Mouse (Mus musculus) lung, adult 2 months (tissue): Measurements from ENCODE around the gene Gpr68. TPM values are rescaled to one million over a fixed set of nuclear protein-coding genes. Genes with fewer than 3 reads are reported as not detected.
A peak's percentile ranks its signal among the peaks of the same experiment; 100 is the strongest.

ENCODE experiments used
- DNase-seq: peaks from one replicate; pipeline ENCODE4 v3.0.0; 2022
- H3K4me1 ChIP-seq: fragments of 200-500 bp; 2 replicates; pipeline ENCODE4 v1.6.1; 2011; ENCODE audit warnings: low read length; ENCODE audit not compliant: control insufficient read depth, insufficient read depth
- H3K4me3 ChIP-seq: fragments of 200-500 bp; replicated peaks from 2 replicates; pipeline ENCODE3; 2011; ENCODE audit warnings: low read depth, mild to moderate bottlenecking, control low read depth, low read length; ENCODE audit errors: extremely low read depth
- CTCF ChIP-seq: fragments of 200-500 bp; IDR thresholded peaks from 2 replicates; pipeline ENCODE4 v1.5.1; 2011; ENCODE audit warnings: mild to moderate bottlenecking, low read length, control low read depth; ENCODE audit not compliant: insufficient read depth
- POLR2A ChIP-seq: fragments of 200-500 bp; IDR thresholded peaks from 2 replicates; pipeline ENCODE4 v1.6.1; 2011; ENCODE audit warnings: low read depth, mild to moderate bottlenecking, control low read depth, low read length, borderline replicate concordance; ENCODE audit errors: extremely low read depth
- WGBS: fragments of 180-500 bp; shearing (Covaris S2); methylation state at CpG from one replicate; pipeline ENCODE4 v1.1.7; 2018; 5-methylcytosine and 5-hydroxymethylcytosine counted together
- polyA plus RNA-seq: library from polyadenylated mRNA; depleted of rRNA; stranded (reverse); fragments of >200 nt; gene quantifications from 2 replicates; pipeline ENCODE4 v1.2.3, GENCODE M21; 2012; rRNA removed

Gene Gpr68
- polyA plus RNA-seq, 1 experiment = 3.2 TPM

GRCm38 (mm10) chr12:100844546-100844945 lies 63.5 kb downstream of the Gpr68 start:
- WGBS = 88% methylated on average over 7 of the region's 7 CpGs

DNA sequence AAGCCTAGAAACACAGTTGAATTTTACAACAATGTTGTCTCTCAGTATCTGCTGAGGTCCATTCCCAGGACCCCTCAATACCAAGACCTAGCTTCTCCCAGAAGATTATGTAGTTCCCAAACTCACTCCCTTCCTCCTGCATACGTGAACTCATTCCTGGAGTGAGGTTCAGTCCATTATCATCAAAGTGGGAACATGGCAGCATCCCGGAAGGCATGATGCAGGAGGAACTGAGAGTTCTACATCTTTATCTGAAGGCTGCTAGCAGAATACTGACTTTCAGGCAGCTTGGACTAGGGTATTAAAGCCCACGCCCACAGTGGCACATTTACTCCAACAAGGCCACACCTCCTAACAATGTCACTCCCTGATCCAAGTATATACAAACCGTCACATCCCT lies 64.8 kb downstream of the Gpr68 start:
- WGBS = 79% methylated on average over 4 of the region's 4 CpGs
- Histone ChIP-seq H3K4me1 (no peaks in the 10 kb centered on the region), H3K4me3 (no peak overlapping the region)
- no peak for DNase-seq
- TF ChIP-seq POLR2A (no peak), CTCF (no peak)

More at GRCm38 (mm10) chr12:100844546-100844945, 63.5 kb downstream of the Gpr68 start:
- TF ChIP-seq CTCF (no peak), POLR2A (no peak)
- no peak for DNase-seq
- H3K4me1 ChIP-seq = no peaks in the 10 kb centered on the region
- no peak overlapping the region for H3K4me3 ChIP-seq

GRCm38 (mm10) chr12:100841211-100841792 lies 66.7 kb downstream of the Gpr68 start:
- TF ChIP-seq POLR2A = no peak
- peak; percentile 98 for TF ChIP-seq CTCF
- WGBS = 9% methylated on average over 3 of the region's 3 CpGs

GRCm38 (mm10) chr12:100839926-100840325 lies 68.1 kb downstream of the Gpr68 start:
- no peaks in the 10 kb centered on the region for H3K4me1 ChIP-seq
- no peak overlapping the region for H3K4me3 ChIP-seq
- 90% methylated on average over 6 of the region's 6 CpGs for WGBS
- DNase-seq = no peak
- TF ChIP-seq CTCF (no peak), POLR2A (no peak)

More at GRCm38 (mm10) chr12:100841211-100841792, 66.7 kb downstream of the Gpr68 start:
- DNase-seq = peak; percentile 76
- no peak overlapping the region for H3K4me3 ChIP-seq
- no peaks in the 10 kb centered on the region for H3K4me1 ChIP-seq

DNA sequence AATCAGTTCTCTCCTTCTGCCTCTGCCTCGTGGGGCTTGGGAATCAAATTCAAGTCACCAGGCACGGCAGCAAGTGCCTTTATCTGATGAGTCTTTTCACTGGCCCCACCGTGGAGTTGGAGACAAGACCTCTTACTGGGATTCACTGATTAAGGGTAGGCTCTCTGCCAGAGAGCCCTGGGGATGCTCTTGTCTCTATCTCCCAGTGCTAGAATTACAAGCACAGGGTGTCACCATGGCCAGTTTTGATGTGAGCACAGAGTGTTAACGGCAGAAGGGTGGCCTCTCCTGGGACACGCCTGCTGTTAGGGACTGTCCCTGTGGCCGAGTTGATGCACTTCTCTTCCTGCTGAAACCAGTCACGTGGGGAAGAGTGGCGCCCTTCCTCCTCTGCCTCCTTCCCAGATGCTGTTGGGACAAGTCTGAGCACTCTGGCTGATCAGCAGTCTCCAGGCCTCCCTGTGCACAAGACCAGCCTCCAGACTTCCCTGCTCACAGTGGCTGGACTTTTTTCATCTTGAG lies 68.9 kb downstream of the Gpr68 start:
- Histone ChIP-seq H3K4me1 (no peaks in the 10 kb centered on the region), H3K4me3 (no peak overlapping the region)
- TF ChIP-seq POLR2A (no peak), CTCF (no peak)
- WGBS = 32% methylated on average over 8 of the region's 8 CpGs
- DNase-seq = no peak

- Histone ChIP-seq H3K4me1 (no peaks in the 10 kb centered on the region), H3K4me3 (no peak overlapping the region)
- no peak for DNase-seq
- TF ChIP-seq POLR2A (no peak), CTCF (no peak)
- WGBS = 19% methylated on average over 3 of the region's 3 CpGs
Observed at GRCm38 (mm10) chr12:100837208-100837607, 70.8 kb downstream of the Gpr68 start.

DNA sequence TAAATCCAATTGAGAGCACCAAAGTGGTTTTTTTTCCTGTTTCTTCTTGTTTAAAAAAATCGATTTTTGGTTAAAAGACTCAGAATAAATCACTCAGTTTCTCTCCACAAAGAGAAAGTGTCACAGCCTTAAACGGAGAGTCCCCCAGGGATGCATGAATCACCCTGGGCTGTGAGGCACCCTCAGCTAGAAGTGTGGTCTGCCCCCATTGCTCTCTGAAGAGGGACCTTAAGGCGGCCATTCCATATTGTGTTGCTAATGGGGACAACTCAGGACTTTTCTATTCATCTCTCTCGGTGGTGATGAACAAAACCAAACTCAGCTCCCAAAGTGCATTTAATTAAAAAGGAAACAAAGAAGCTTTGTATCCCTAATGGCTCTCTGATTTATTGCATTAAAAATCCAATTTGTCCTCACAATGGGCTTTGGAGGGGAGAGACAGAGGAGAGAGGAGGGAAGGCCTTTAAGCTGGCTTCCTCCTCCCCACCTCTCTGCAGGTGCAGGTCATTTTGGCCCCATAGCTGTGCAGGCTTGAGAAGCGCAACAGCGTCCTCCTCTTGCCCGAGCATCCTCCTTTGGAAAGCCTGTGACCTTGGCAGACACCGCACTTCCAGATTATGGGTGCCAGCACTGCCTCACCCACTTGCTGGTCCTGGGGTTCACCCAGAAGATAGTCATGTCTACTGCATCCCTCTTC lies 76.2 kb downstream of the Gpr68 start:
- TF ChIP-seq POLR2A (no peak), CTCF (no peak)
- H3K4me1 ChIP-seq = no peaks in the 10 kb centered on the region
- DNase-seq = no peak
- 81% methylated on average over 8 of the region's 8 CpGs for WGBS
- H3K4me3 ChIP-seq = no peak overlapping the region

DNA sequence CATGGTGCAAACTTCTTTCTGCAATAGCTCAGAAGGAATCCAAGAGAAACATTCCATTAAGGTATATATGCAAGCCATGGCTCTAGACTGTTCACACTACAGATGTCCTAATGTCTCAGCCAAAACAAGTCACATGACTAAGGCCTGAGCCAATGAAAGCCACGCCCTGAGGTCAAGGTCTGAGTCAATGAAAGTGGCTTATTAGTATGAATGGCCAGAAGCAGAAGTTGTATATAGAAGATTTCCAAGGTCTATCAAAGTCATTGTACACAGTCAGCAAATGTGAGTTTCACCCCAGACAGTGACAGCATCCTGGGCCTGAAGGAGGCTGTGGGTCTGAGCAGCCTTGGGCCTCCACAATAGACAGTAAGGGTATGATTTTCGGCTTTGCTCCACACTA lies 77.0 kb downstream of the Gpr68 start:
- 87% methylated on average over 2 of the region's 2 CpGs for WGBS
- no peak for DNase-seq
- H3K4me3 ChIP-seq = no peak overlapping the region

More for the DNA sequence above, 77.0 kb downstream of the Gpr68 start:
- H3K4me1 ChIP-seq = no peaks in the 10 kb centered on the region
- TF ChIP-seq CTCF = no peak

Other genes with a start within 250 kb of the Gpr68 start
- 1.7 and 2.0 TPM in 2 replicates for gene Rps6ka5, start 181.2 kb downstream of the Gpr68 start, polyA plus RNA-seq
- 6.4 and 6.5 TPM in 2 replicates for gene Dglucy, start 129.1 kb downstream of the Gpr68 start, polyA plus RNA-seq
- 19.2 and 19.7 TPM in 2 replicates for gene Ccdc88c, start 120.9 kb upstream of the Gpr68 start, polyA plus RNA-seq
- 10.4 and 12.4 TPM in 2 replicates for gene Ppp4r3a, start 175.5 kb upstream of the Gpr68 start, polyA plus RNA-seq